Mouse (Mus musculus): ENCODE measurements around the gene Eml6.

DNA sequence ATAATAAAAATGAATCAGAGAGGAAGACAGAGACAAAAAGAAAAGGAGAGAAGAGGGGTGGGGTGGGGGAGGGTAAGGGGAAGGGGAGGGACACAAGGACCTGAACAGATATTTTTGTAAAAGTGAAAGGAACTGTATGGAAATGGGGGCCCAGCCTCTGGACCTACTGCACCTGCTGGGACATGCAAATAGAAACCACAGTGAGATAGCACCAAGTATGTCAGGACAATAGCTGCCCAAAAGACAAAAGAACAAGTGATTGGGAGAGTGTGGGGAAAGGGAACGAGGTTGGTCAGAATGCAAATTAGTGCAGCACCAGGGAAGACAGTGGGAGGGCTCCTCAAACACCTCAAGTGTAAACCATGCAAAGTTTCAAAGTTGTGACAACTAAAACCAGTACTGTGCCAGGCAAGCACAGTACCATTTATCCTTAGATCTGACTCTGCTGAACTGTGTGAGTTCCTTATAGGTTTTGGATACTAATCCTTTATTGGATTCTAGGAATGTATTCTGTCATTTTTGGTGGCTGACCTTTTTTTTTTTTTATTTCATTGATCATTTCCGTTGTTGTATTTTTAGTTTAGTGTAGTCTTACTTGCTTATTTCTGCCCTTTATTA is 246.3 kb downstream of the Eml6 start:
- TF ChIP-seq CTCF (IDR thresholded peaks at IDR 0.05; ENCODE audit: control insufficient read depth, insufficient read depth, insufficient read length) (no peak), MAX (IDR thresholded peaks at IDR 0.05) (no peak), CEBPB (IDR thresholded peaks at IDR 0.05; ENCODE audit: low read depth) (no peak), MYOD1 (IDR thresholded peaks at IDR 0.05; ENCODE audit: control insufficient read depth, insufficient read length, low read depth) (no peak), USF1 (IDR thresholded peaks at IDR 0.05; ENCODE audit: low read depth) (no peak), MYOG (IDR thresholded peaks at IDR 0.05; ENCODE audit: control insufficient read depth, extremely low read depth, insufficient read length) (no peak)
